Mouse (Mus musculus): ENCODE measurements around the gene Wipi1. TPM values are rescaled to one million over a fixed set of nuclear protein-coding genes. Genes with fewer than 3 reads are reported as not detected.
"Not testable (repeated sequence)": the region's sequence is repeated elsewhere in the genome, so short reads cannot be mapped to it uniquely, and the experiment has no call there.

Wipi1 gene
- polyA plus RNA-seq, 1 experiment, result 27.8 TPM

DNA sequence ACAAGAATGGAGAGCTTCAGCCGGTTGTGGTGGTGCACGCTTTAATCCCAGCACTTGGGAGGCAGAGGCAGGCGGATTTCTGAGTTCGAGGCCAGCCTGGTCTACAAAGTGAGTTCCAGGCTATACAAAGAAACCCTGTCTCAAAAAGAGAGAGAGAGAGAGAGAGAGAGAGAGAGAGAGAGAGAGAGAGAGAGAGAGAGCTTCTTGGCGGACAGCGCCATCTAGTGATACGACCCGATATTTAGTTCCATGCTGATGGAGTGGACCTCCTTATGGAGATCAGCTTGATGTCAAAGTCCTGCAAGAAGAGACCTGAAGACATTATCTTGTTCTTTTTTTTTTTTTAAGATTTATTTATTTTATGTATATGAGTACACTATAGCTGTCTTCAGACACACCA lies 7.3 kb upstream of the Wipi1 start:
- not testable (repeated sequence) for H3K36me3 ChIP-seq (ENCODE audit: control insufficient read depth, insufficient read depth); H3K79me2 ChIP-seq (ENCODE audit: control insufficient read depth, insufficient read depth); H3ac ChIP-seq (ENCODE audit: control insufficient read depth, insufficient read length, low read depth); H3K27me3 ChIP-seq (ENCODE audit: control insufficient read depth, insufficient read depth, insufficient read length); H3K79me3 ChIP-seq (ENCODE audit: low read depth); H3K4me3 ChIP-seq (ENCODE audit: insufficient read depth, poor library complexity, severe bottlenecking)
- TF ChIP-seq CTCF (IDR thresholded peaks at IDR 0.05; ENCODE audit: control insufficient read depth, insufficient read depth, insufficient read length), result peak; percentile 23

DNA sequence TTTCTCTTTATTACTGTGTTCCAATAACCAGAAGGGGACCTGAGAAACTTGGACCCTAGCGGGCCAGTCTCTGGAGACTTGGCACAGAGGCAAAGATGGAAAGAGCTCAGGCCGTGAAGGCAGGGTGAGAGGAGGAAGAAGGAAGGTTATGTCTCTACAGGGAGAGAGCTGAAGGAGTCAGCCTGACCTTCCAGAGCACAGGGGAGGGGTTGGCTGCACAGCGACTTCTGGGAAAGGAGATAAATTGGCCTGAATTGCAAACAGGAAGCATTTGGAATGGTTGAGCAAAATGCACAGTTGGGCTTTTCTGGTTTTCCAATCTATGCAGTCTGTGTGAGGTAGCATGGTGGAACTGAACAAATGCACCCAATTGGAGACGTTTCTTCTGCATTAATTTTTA lies 5.0 kb upstream of the Wipi1 start:
- Histone ChIP-seq H3K79me3 (ENCODE audit: low read depth) (no peaks in the 10 kb centered on the region), H3K27me3 (ENCODE audit: control insufficient read depth, insufficient read depth, insufficient read length) (no peaks in the 10 kb centered on the region), H3K36me3 (ENCODE audit: control insufficient read depth, insufficient read depth) (no peaks in the 10 kb centered on the region), H3K4me3 (ENCODE audit: insufficient read depth, poor library complexity, severe bottlenecking) (no peak overlapping the region), H3K79me2 (ENCODE audit: control insufficient read depth, insufficient read depth) (no peaks in the 10 kb centered on the region), H3ac (ENCODE audit: control insufficient read depth, insufficient read length, low read depth) (no peak overlapping the region)
- TF ChIP-seq CTCF (IDR thresholded peaks at IDR 0.05; ENCODE audit: control insufficient read depth, insufficient read depth, insufficient read length) (no peak), CEBPB (IDR thresholded peaks at IDR 0.05; ENCODE audit: low read depth) (no peak), MYOG (IDR thresholded peaks at IDR 0.05; ENCODE audit: control insufficient read depth, extremely low read depth, insufficient read length) (no peak), USF1 (IDR thresholded peaks at IDR 0.05; ENCODE audit: low read depth) (no peak), MAX (IDR thresholded peaks at IDR 0.05) (no peak), MYOD1 (IDR thresholded peaks at IDR 0.05; ENCODE audit: control insufficient read depth, insufficient read length, low read depth) (no peak), FOSL1 (IDR thresholded peaks at IDR 0.05; ENCODE audit: insufficient read depth, low read length, poor library complexity, severe bottlenecking) (no peak)

DNA sequence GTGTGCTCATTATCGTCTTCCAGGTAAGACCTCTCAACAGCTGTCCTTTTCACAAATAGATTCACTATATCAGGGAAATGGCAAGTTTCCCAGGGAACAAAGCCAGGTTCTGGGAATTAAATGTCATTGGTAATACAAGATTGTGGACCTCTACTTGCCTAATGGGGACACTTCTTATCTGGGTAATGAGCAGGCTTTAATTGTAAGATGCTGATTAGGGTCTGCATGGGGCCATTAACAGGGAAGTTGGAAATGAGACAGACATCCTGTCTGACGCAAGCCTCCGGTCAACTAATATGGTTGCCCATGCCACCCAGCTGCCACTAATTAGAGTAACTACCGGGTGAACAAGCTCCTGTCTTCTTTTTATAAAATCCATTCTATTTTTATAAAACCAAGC lies 4.6 kb upstream of the Wipi1 start:
- Histone ChIP-seq H3K27me3 (ENCODE audit: control insufficient read depth, insufficient read depth, insufficient read length) (no peaks in the 10 kb centered on the region), H3K79me2 (ENCODE audit: control insufficient read depth, insufficient read depth) (no peaks in the 10 kb centered on the region), H3K4me3 (ENCODE audit: insufficient read depth, poor library complexity, severe bottlenecking) (no peak overlapping the region), H3K79me3 (ENCODE audit: low read depth) (no peaks in the 10 kb centered on the region), H3K36me3 (ENCODE audit: control insufficient read depth, insufficient read depth) (no peaks in the 10 kb centered on the region), H3ac (ENCODE audit: control insufficient read depth, insufficient read length, low read depth) (no peak overlapping the region)
- no peak for TF ChIP-seq MAX (IDR thresholded peaks at IDR 0.05)
- no peak for TF ChIP-seq CEBPB (IDR thresholded peaks at IDR 0.05; ENCODE audit: low read depth)
- TF ChIP-seq CTCF (IDR thresholded peaks at IDR 0.05; ENCODE audit: control insufficient read depth, insufficient read depth, insufficient read length), result no peak
- no peak for TF ChIP-seq FOSL1 (IDR thresholded peaks at IDR 0.05; ENCODE audit: insufficient read depth, low read length, poor library complexity, severe bottlenecking)
- no peak for TF ChIP-seq MYOD1 (IDR thresholded peaks at IDR 0.05; ENCODE audit: control insufficient read depth, insufficient read length, low read depth)
- TF ChIP-seq USF1 (IDR thresholded peaks at IDR 0.05; ENCODE audit: low read depth), result no peak
- TF ChIP-seq MYOG (IDR thresholded peaks at IDR 0.05; ENCODE audit: control insufficient read depth, extremely low read depth, insufficient read length), result no peak

DNA sequence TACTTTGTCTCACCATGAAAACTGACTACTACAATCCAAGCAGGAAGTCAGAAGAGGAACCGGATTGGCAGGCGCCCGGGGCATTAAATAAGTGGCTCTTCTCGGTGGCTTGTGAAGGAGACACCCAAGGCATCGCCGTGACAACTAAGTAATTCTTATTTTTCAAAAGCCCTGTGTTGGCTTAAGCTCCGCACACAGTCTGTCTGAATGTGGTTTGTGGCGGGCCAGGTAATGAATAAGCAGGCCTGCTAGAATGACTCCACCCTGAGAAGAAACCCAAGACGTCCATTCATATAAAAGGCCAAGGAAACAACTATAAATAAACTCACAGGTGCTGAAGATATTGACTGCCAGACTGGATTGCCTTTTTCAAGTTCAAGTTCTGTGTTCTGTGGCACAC lies 3.5 kb upstream of the Wipi1 start:
- Histone ChIP-seq H3K79me2 (ENCODE audit: control insufficient read depth, insufficient read depth) (peaks cover 6% of the 10 kb centered on the region), H3K27me3 (ENCODE audit: control insufficient read depth, insufficient read depth, insufficient read length) (no peaks in the 10 kb centered on the region), H3K79me3 (ENCODE audit: low read depth) (no peaks in the 10 kb centered on the region), H3K36me3 (ENCODE audit: control insufficient read depth, insufficient read depth) (no peaks in the 10 kb centered on the region), H3ac (ENCODE audit: control insufficient read depth, insufficient read length, low read depth) (no peak overlapping the region), H3K4me3 (ENCODE audit: insufficient read depth, poor library complexity, severe bottlenecking) (no peak overlapping the region)
- TF ChIP-seq USF1 (IDR thresholded peaks at IDR 0.05; ENCODE audit: low read depth) (no peak), CEBPB (IDR thresholded peaks at IDR 0.05; ENCODE audit: low read depth) (no peak)

DNA sequence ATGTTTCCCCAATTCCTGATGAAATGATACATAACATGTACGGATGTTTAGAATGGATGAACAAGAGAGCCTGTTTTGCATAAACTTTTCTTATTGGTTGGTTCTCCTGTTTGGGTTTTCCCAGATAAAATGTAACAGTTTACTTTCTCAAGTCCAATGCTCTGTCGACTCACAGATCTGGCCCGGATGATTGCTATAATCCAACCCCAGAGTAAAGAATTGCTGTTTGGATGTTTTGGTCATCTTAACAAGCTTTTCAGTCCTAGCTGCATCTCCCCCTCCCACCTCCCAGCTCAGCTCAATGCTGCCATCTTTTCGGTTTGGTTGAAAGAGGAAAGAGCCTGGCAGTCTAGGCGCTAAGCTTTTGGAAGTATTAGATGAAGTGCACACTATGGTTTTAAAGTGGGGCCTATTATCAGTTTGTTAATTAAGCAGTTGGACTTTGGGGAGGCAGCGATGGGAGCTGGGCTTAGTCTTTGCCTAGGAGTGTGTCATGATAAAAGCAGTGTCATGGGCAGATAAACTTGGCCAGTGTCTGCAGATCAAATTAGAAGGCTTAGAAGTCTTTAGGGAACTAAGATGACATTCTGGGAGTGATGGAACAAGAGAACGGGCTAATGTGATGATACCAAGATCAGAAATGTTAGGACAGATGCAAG lies 1.2 kb upstream of the Wipi1 start:
- Histone ChIP-seq H3K79me3 (ENCODE audit: low read depth) (peaks cover 2% of the 10 kb centered on the region), H3ac (ENCODE audit: control insufficient read depth, insufficient read length, low read depth) (no peak overlapping the region), H3K36me3 (ENCODE audit: control insufficient read depth, insufficient read depth) (no peaks in the 10 kb centered on the region), H3K4me3 (ENCODE audit: insufficient read depth, poor library complexity, severe bottlenecking) (no peak overlapping the region), H3K79me2 (ENCODE audit: control insufficient read depth, insufficient read depth) (peaks cover 26% of the 10 kb centered on the region), H3K27me3 (ENCODE audit: control insufficient read depth, insufficient read depth, insufficient read length) (no peaks in the 10 kb centered on the region)
- TF ChIP-seq MYOD1 (IDR thresholded peaks at IDR 0.05; ENCODE audit: control insufficient read depth, insufficient read length, low read depth) (no peak), MAX (IDR thresholded peaks at IDR 0.05) (no peak), USF1 (IDR thresholded peaks at IDR 0.05; ENCODE audit: low read depth) (no peak), FOSL1 (IDR thresholded peaks at IDR 0.05; ENCODE audit: insufficient read depth, low read length, poor library complexity, severe bottlenecking) (no peak), CTCF (IDR thresholded peaks at IDR 0.05; ENCODE audit: control insufficient read depth, insufficient read depth, insufficient read length) (no peak), CEBPB (IDR thresholded peaks at IDR 0.05; ENCODE audit: low read depth) (no peak), MYOG (IDR thresholded peaks at IDR 0.05; ENCODE audit: control insufficient read depth, extremely low read depth, insufficient read length) (no peak)

DNA sequence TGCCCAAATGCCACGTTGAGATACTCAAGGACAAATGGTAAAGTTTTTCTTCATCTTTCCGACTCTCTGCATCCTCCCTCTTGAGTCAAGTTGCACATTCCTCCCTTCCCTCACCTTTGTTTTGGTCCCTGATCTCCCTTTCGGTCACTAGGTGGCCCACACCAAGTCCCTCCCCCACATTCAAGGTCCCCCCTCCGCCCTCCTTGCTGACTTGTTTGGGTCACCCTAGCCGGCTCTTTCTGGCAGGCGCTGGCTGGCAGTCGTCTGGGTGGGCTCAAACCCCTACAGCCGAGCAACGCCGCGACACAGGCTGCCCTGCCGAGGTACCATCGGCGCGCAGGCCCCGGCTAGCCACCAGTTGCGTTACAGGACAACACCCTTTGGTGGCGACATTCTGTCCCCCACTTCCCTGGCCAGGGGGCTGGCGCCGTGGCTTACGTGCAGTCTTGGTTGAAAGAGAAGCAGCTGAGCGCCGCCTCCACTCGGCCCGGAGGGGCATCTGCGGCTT lies 918 bp downstream of the Wipi1 start:
- H3K4me3 ChIP-seq (ENCODE audit: insufficient read depth, poor library complexity, severe bottlenecking), result peak overlapping the region; percentile 58
- no peaks in the 10 kb centered on the region for H3K36me3 ChIP-seq (ENCODE audit: control insufficient read depth, insufficient read depth)
- H3K79me3 ChIP-seq (ENCODE audit: low read depth), result peaks cover 9% of the 10 kb centered on the region
- peaks cover 40% of the 10 kb centered on the region for H3K79me2 ChIP-seq (ENCODE audit: control insufficient read depth, insufficient read depth)
- H3ac ChIP-seq (ENCODE audit: control insufficient read depth, insufficient read length, low read depth), result peak overlapping the region; percentile 50
- H3K27me3 ChIP-seq (ENCODE audit: control insufficient read depth, insufficient read depth, insufficient read length), result no peaks in the 10 kb centered on the region
- TF ChIP-seq CTCF (IDR thresholded peaks at IDR 0.05; ENCODE audit: control insufficient read depth, insufficient read depth, insufficient read length) (peak; percentile 5), MAX (IDR thresholded peaks at IDR 0.05) (no peak), FOSL1 (IDR thresholded peaks at IDR 0.05; ENCODE audit: insufficient read depth, low read length, poor library complexity, severe bottlenecking) (no peak), MYOD1 (IDR thresholded peaks at IDR 0.05; ENCODE audit: control insufficient read depth, insufficient read length, low read depth) (no peak)

Data from C2C12 (cell line).